Mouse (Mus musculus): ENCODE results near the gene Pde4dip. TPM values are rescaled to one million over a fixed set of nuclear protein-coding genes. Genes with fewer than 3 reads are reported as not detected.

Pde4dip gene
- polyA plus RNA-seq, 1 experiment = 134 TPM

- H3K27me3 ChIP-seq (ENCODE audit: control insufficient read depth, insufficient read depth, insufficient read length) = no peaks in the 10 kb centered on the region
- no peak overlapping the region for H3ac ChIP-seq (ENCODE audit: control insufficient read depth, insufficient read length)
- peaks cover 4% of the 10 kb centered on the region for H3K79me2 ChIP-seq (ENCODE audit: control insufficient read depth, insufficient read depth)
- no peak overlapping the region for H3K4me3 ChIP-seq
- TF ChIP-seq CEBPB (IDR thresholded peaks at IDR 0.05; ENCODE audit: insufficient read depth, poor library complexity, severe bottlenecking) (no peak), TCF12 (IDR thresholded peaks at IDR 0.05; ENCODE audit: insufficient read depth, poor library complexity, severe bottlenecking) (no peak), E2F4 (IDR thresholded peaks at IDR 0.05; ENCODE audit: insufficient read depth) (no peak), TCF3 (IDR thresholded peaks at IDR 0.05; ENCODE audit: insufficient read length, low read depth) (no peak), POLR2A (IDR thresholded peaks at IDR 0.05; ENCODE audit: insufficient read length, low read depth) (no peak), MYOG (IDR thresholded peaks at IDR 0.05; ENCODE audit: control insufficient read depth in 1 of 3, insufficient read depth in 1 of 3, insufficient read length in 2 of 3, low read depth in 2 of 3) (no peak), USF1 (IDR thresholded peaks at IDR 0.05; ENCODE audit: low read depth) (no peak)
- H3K4me2 ChIP-seq (ENCODE audit: low read depth) = no peak overlapping the region
- H3K36me3 ChIP-seq (ENCODE audit: control insufficient read depth, insufficient read depth) = peaks cover 73% of the 10 kb centered on the region
Measured at GRCm38 (mm10) chr3:97755411-97755810, 133.1 kb downstream of the Pde4dip start.

GRCm38 (mm10) chr3:97752901-97753300, 135.6 kb downstream of the Pde4dip start:
- H3ac ChIP-seq (ENCODE audit: control insufficient read depth, insufficient read length) = no peak overlapping the region
- H3K27me3 ChIP-seq (ENCODE audit: control insufficient read depth, insufficient read depth, insufficient read length) = no peaks in the 10 kb centered on the region
- TF ChIP-seq MYOG (IDR thresholded peaks at IDR 0.05; ENCODE audit: control insufficient read depth in 1 of 3, insufficient read depth in 1 of 3, insufficient read length in 2 of 3, low read depth in 2 of 3) = no peak
- TF ChIP-seq SRF (IDR thresholded peaks at IDR 0.05; ENCODE audit: control insufficient read depth, insufficient read length, low read depth) = no peak
- H3K79me2 ChIP-seq (ENCODE audit: control insufficient read depth, insufficient read depth) = no peaks in the 10 kb centered on the region
- H3K4me2 ChIP-seq (ENCODE audit: low read depth) = no peak overlapping the region
- peaks cover 81% of the 10 kb centered on the region for H3K36me3 ChIP-seq (ENCODE audit: control insufficient read depth, insufficient read depth)
- H3K4me3 ChIP-seq = no peak overlapping the region

DNA sequence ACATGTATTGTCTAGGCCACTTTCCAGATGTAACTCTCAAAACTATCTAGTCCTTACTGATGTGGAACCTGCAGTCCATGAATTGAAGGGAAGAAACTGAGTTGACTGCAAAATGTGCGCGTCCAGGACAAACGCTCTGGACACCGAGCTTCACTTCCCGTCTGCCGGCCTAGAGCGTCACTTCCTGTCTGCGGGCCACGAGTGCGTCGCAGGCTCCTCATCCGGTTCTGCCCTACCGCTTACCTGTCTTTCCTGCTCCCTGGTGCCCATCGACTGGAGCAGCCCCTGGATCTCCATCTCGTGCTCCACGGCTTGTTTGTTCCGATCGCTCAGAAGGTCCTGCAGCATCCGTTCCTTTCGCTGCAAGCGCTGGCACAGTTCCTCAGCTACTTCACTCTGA, 136.9 kb downstream of the Pde4dip start:
- Histone ChIP-seq H3K36me3 (ENCODE audit: control insufficient read depth, insufficient read depth) (peaks cover 81% of the 10 kb centered on the region), H3K27me3 (ENCODE audit: control insufficient read depth, insufficient read depth, insufficient read length) (no peaks in the 10 kb centered on the region), H3K4me3 (no peak overlapping the region), H3K4me2 (ENCODE audit: low read depth) (no peak overlapping the region), H3ac (ENCODE audit: control insufficient read depth, insufficient read length) (no peak overlapping the region), H3K79me2 (ENCODE audit: control insufficient read depth, insufficient read depth) (no peaks in the 10 kb centered on the region)
- no peak for TF ChIP-seq POLR2A (IDR thresholded peaks at IDR 0.05; ENCODE audit: insufficient read length, low read depth)
- no peak for TF ChIP-seq POLR2AphosphoS2 (IDR thresholded peaks at IDR 0.05; ENCODE audit: insufficient read length, low read depth)
- TF ChIP-seq MAX (IDR thresholded peaks at IDR 0.05; ENCODE audit: low read depth) = no peak
- TF ChIP-seq E2F4 (IDR thresholded peaks at IDR 0.05; ENCODE audit: insufficient read depth) = no peak
- TF ChIP-seq TCF3 (IDR thresholded peaks at IDR 0.05; ENCODE audit: insufficient read length, low read depth) = no peak
- no peak for TF ChIP-seq MYOG (IDR thresholded peaks at IDR 0.05; ENCODE audit: control insufficient read depth in 1 of 3, insufficient read depth in 1 of 3, insufficient read length in 2 of 3, low read depth in 2 of 3)

DNA sequence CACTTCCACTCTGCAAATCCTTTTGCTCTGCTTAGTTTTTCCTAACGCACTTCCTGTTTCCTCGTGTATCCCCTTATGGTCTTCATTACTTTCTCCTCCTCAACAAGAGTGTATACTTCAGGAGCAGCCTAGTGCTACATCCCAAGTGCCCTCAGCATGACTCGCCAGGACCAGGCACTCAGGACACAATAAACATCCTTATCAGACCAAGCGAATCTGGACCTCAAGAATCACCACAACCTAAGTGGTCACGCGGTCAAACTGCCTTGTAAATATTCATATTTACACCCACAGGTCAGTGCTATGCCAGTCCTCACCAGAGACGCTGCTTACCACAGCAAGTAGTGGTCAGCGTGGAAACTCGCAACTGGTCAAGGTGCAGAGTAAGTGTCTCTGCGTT, 139.7 kb downstream of the Pde4dip start:
- no peak overlapping the region for H3ac ChIP-seq (ENCODE audit: control insufficient read depth, insufficient read length)
- H3K4me2 ChIP-seq (ENCODE audit: low read depth) = no peak overlapping the region
- peaks cover 83% of the 10 kb centered on the region for H3K36me3 ChIP-seq (ENCODE audit: control insufficient read depth, insufficient read depth)
- TF ChIP-seq CEBPB (IDR thresholded peaks at IDR 0.05; ENCODE audit: insufficient read depth, poor library complexity, severe bottlenecking) (no peak), REST (IDR thresholded peaks at IDR 0.05; ENCODE audit: insufficient read depth, insufficient read length) (no peak), MYOD1 (IDR thresholded peaks at IDR 0.05; ENCODE audit: control insufficient read depth in 1 of 3, insufficient read length in 2 of 3, low read depth in 2 of 3) (no peak), POLR2A (IDR thresholded peaks at IDR 0.05; ENCODE audit: insufficient read length, low read depth) (no peak), E2F4 (IDR thresholded peaks at IDR 0.05; ENCODE audit: insufficient read depth) (no peak), USF1 (IDR thresholded peaks at IDR 0.05; ENCODE audit: low read depth) (no peak), MAX (IDR thresholded peaks at IDR 0.05; ENCODE audit: low read depth) (no peak), TCF12 (IDR thresholded peaks at IDR 0.05; ENCODE audit: insufficient read depth, poor library complexity, severe bottlenecking) (no peak), SRF (IDR thresholded peaks at IDR 0.05; ENCODE audit: control insufficient read depth, insufficient read length, low read depth) (no peak), TCF3 (IDR thresholded peaks at IDR 0.05; ENCODE audit: insufficient read length, low read depth) (no peak), MYOG (IDR thresholded peaks at IDR 0.05; ENCODE audit: control insufficient read depth in 1 of 3, insufficient read depth in 1 of 3, insufficient read length in 2 of 3, low read depth in 2 of 3) (no peak)
- H3K27me3 ChIP-seq (ENCODE audit: control insufficient read depth, insufficient read depth, insufficient read length) = no peaks in the 10 kb centered on the region
- no peaks in the 10 kb centered on the region for H3K79me2 ChIP-seq (ENCODE audit: control insufficient read depth, insufficient read depth)
- H3K4me3 ChIP-seq = no peak overlapping the region

- Histone ChIP-seq H3K4me2 (ENCODE audit: low read depth) (no peak overlapping the region), H3ac (ENCODE audit: control insufficient read depth, insufficient read length) (no peak overlapping the region), H3K79me2 (ENCODE audit: control insufficient read depth, insufficient read depth) (no peaks in the 10 kb centered on the region), H3K27me3 (ENCODE audit: control insufficient read depth, insufficient read depth, insufficient read length) (no peaks in the 10 kb centered on the region), H3K36me3 (ENCODE audit: control insufficient read depth, insufficient read depth) (peaks cover 58% of the 10 kb centered on the region), H3K4me3 (no peak overlapping the region)
- TF ChIP-seq MAX (IDR thresholded peaks at IDR 0.05; ENCODE audit: low read depth) (no peak), TCF12 (IDR thresholded peaks at IDR 0.05; ENCODE audit: insufficient read depth, poor library complexity, severe bottlenecking) (no peak), USF1 (IDR thresholded peaks at IDR 0.05; ENCODE audit: low read depth) (no peak), E2F4 (IDR thresholded peaks at IDR 0.05; ENCODE audit: insufficient read depth) (no peak), CEBPB (IDR thresholded peaks at IDR 0.05; ENCODE audit: insufficient read depth, poor library complexity, severe bottlenecking) (no peak), REST (IDR thresholded peaks at IDR 0.05; ENCODE audit: insufficient read depth, insufficient read length) (no peak), TCF3 (IDR thresholded peaks at IDR 0.05; ENCODE audit: insufficient read length, low read depth) (no peak), SRF (IDR thresholded peaks at IDR 0.05; ENCODE audit: control insufficient read depth, insufficient read length, low read depth) (no peak), POLR2AphosphoS2 (IDR thresholded peaks at IDR 0.05; ENCODE audit: insufficient read length, low read depth) (no peak), POLR2A (IDR thresholded peaks at IDR 0.05; ENCODE audit: insufficient read length, low read depth) (no peak), MYOG (IDR thresholded peaks at IDR 0.05; ENCODE audit: control insufficient read depth in 1 of 3, insufficient read depth in 1 of 3, insufficient read length in 2 of 3, low read depth in 2 of 3) (no peak), MYOD1 (IDR thresholded peaks at IDR 0.05; ENCODE audit: control insufficient read depth in 1 of 3, insufficient read length in 2 of 3, low read depth in 2 of 3) (no peak)
Measured at GRCm38 (mm10) chr3:97742841-97743240, 145.7 kb downstream of the Pde4dip start.

All from myocyte (in vitro differentiated cells).